Mouse (Mus musculus) layer of hippocampus, postnatal 36 days (tissue): ENCODE measurements around the gene Dolpp1. TPM values are rescaled to one million over a fixed set of nuclear protein-coding genes. Genes with fewer than 3 reads are reported as not detected.
A peak's percentile ranks its signal among the peaks of the same experiment; 100 is the strongest.
"Not testable (repeated sequence)": the region's sequence is repeated elsewhere in the genome, so short reads cannot be mapped to it uniquely, and the experiment has no call there.

ENCODE experiments used
- DNase-seq, 2 experiments: peaks; one replicate each; pipeline ENCODE4 v3.0.0; 2022
- total RNA-seq, 2 experiments: library from RNA; stranded (reverse); gene quantifications; 2 replicates each; pipeline ENCODE4 v1.2.3; 2021

Dolpp1 gene
- total RNA-seq, 2 experiments from 2014 or later: 26.8 to 28.6 TPM

GRCm38 (mm10) chr2:30413038-30413973, 21.3 kb downstream of the Dolpp1 start:
- peak; percentile 36 to 43 for DNase-seq

- DNase-seq: no peak
Measured at GRCm38 (mm10) chr2:30414101-30414500, 22.0 kb downstream of the Dolpp1 start.

- DNase-seq: no peak
Measured at GRCm38 (mm10) chr2:30414681-30415080, 22.6 kb downstream of the Dolpp1 start.

GRCm38 (mm10) chr2:30415157-30415935, 23.3 kb downstream of the Dolpp1 start, which contains the start of gene Crat:
TSS of gene Crat (minus strand) at chr2:30415813.
- DNase-seq: peak; percentile 89 to 93

- peak; percentile 90 to 93 for DNase-seq
Measured at GRCm38 (mm10) chr2:30415936-30416648, 24.0 kb downstream of the Dolpp1 start, which contains the start of gene Ptpa. TSS of gene Ptpa (plus strand) at chr2:30416039.

GRCm38 (mm10) chr2:30416649-30416965, 24.6 kb downstream of the Dolpp1 start:
- no peak for DNase-seq

- DNase-seq: not testable (repeated sequence)
Measured at GRCm38 (mm10) chr2:30417154-30417553, 25.1 kb downstream of the Dolpp1 start.

GRCm38 (mm10) chr2:30417595-30418165, 25.6 kb downstream of the Dolpp1 start:
- DNase-seq: no peak

- DNase-seq: no peak
Measured at GRCm38 (mm10) chr2:30418259-30418658, 26.2 kb downstream of the Dolpp1 start.

- no peak for DNase-seq
Measured at GRCm38 (mm10) chr2:30419112-30419511, 27.1 kb downstream of the Dolpp1 start.

- no peak for DNase-seq
Measured at GRCm38 (mm10) chr2:30421432-30421831, 29.4 kb downstream of the Dolpp1 start.

GRCm38 (mm10) chr2:30429156-30429555, 37.1 kb downstream of the Dolpp1 start:
- DNase-seq: no peak

- peak; percentile 57 to 73 for DNase-seq
Measured at GRCm38 (mm10) chr2:30435326-30436155, 43.5 kb downstream of the Dolpp1 start.

GRCm38 (mm10) chr2:30436156-30436545, 44.1 kb downstream of the Dolpp1 start:
- DNase-seq: no peak

- DNase-seq: no peak
Measured at GRCm38 (mm10) chr2:30436809-30437208, 44.8 kb downstream of the Dolpp1 start.

- DNase-seq: no peak
Measured at GRCm38 (mm10) chr2:30437791-30438190, 45.7 kb downstream of the Dolpp1 start.

GRCm38 (mm10) chr2:30439631-30440030, 47.6 kb downstream of the Dolpp1 start:
- no peak for DNase-seq

- DNase-seq: no peak
Measured at GRCm38 (mm10) chr2:30440211-30440700, 48.2 kb downstream of the Dolpp1 start.

- peak; percentile 57 to 59 for DNase-seq
Measured at GRCm38 (mm10) chr2:30440701-30441517, 48.9 kb downstream of the Dolpp1 start.
